Mouse (Mus musculus) NIH3T3 (cell line): Measurements from ENCODE around the gene Foxp1.

Source experiments
- DNase-seq: peaks from one replicate; pipeline ENCODE4 v3.0.0-alpha.2; 2012; ENCODE audit warnings: low read depth

Gene Foxp1

GRCm38 (mm10) chr6:99520676-99521037 is 1.9 kb downstream of the Foxp1 start:
- DNase-seq = no peak

DNA sequence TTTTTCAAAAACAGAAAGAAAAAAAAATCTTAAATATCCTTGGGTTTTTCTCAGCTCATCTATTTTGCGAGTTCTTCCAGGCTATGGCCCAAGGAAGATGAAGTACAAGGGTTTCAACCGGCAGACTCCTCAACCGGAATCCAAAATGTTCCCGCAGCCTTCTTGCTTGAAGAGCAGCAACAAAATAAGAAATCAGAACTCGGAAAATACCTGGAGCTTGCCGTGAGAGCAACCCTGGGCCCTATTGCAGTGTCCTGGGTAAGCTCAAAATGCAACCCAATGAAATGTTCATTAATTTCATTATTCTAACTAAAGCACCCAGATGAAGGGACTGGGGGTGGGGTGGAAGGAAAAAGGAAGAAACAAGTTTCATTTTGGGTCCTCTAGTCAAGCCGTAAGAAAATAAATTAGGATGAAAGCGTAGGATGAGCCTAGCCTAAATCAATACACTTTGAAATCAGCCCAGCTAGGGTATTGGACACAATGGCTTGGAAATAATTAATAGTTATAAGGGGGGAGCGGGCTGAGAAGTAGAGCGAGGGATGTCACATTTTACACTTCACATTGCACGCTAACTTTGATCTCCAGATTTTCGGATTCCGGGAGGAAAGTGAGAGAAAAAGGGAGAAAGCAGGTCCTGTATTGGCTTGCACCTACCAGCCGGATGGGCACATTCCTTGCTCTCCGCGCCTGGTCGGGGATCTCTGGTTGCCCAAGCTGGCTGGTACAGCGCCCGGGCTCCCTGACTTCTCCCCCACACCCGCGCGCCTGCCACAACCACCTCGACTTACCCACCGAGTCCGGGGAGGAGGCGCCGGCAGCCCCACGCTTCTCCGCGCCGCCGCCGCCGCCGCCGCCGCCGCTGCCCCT is 2.5 kb downstream of the Foxp1 start:
- peak; percentile 59 for DNase-seq

- DNase-seq = peak; percentile 64
These were observed 3.5 kb downstream of the Foxp1 start for GRCm38 (mm10) chr6:99519052-99519451.

DNA sequence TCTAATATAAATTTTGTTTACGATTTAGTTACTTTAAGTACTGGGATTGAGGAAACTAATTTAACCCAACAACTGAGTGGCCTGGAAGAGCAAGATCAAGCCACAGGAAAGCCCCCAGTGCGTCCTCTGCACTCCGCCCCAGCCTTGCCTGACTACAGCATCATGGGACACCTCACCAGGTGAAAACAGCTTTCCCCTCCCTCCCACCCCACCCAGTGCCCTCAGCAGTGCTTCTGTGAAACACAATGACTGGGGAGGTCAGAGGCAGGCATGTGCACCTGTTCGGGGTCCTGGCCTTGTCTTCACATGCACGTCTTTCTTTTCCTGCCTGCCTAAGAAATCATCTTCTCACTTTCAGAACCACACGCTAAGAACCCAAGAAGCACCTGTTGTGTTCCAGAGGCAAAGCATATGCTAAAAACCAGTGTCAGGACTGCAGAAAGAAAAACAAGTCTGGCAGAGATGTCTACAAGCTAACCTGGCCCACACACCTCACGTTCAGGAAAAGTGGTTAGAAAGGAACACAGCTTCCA is 6.8 kb downstream of the Foxp1 start:
- no peak for DNase-seq

DNA sequence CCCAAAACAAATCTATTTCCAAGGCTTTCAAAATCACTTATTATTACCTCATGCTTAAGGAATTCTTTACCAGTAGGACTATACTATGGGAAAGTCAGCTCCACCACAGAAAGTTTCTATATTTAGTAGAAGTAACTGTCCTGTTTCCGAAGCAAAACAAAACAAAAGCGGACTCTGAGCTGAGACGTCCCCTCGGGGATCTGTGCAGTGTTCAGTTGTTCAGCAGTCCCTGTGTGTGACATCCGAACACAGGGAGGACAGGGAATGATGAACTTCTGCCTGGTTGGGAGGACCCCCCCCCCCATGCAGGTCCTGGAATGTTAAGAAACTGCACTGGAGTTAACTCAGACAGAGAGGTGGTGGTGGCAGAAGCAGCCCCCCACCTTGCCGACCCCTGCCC is 10.7 kb downstream of the Foxp1 start:
- no peak for DNase-seq

GRCm38 (mm10) chr6:99509189-99509592 is 13.3 kb downstream of the Foxp1 start:
- DNase-seq = peak; percentile 50

DNA sequence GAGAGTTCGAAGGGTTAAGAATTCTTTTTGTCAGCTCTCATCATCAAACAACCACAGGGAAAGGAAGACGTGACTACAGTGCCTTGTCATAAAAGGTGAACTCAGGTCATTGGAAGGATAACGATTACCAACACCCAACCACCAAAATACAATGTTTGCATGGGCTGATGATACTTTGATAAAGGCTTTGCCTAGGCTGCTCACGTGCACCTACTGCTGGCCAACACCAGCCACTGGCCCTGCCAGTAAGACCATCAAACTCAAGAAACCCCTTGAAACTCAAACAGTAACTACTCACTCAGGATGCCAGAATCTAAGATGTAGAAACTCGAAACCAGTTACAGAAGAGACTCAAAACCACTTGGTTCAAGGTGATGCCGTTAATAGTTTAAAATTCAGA is 15.7 kb downstream of the Foxp1 start:
- no peak for DNase-seq

DNA sequence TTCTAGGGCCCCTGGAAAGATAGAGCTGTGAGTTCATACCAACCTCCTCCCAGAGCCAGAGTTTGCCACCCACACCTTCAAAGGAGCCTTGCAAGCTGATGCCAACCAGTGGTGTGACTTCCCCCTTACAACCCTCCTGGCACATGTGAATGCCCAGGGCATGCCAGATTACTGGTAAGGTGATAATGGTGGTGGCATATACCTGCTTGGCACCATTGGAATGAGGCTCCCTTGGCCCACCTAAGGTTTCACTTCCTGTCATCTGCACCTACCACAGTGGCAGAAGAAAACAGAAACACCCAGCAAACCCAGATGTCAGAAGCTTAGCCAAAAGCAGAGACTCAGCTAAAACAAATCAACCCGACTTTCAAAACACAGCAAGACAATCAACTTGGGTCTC is 18.8 kb downstream of the Foxp1 start:
- DNase-seq = no peak

DNA sequence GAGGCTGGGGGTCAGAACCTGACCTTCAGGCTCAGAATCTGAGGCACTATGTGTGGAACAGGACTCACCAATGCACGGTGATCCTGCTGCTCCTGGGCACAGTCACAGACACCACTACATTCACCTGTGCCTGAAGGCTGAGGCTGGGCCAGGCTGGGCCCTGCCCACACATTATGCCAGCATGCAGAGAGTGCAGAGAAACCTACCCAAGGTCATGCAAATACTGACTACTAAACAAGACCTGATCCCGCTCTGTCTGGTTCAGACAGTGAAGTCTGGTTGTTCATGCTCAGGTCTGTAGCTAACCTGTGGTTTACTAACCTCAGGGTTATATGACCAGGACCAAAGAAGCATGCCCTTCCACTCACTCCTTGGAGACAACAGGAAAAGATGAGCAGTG is 19.8 kb downstream of the Foxp1 start:
- DNase-seq = no peak

DNA sequence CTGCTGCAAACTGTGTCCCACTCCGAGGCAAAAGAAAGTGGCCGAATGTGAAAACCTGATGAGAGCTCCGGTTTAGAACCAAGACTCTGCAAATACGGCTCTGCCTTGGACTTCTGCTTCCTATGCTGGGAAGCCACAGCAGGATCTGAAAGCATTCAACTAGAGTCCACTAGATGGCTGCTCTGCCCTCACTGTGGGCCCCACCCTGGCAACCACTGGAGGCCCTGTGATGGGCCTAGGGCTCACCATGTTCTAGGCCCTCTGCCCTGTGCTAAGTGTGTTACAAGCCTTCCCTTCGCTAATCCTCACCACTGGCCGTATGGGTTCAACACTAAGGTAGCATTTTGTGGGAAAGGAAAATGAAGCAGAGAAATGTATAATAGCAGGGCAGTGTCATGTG is 20.2 kb downstream of the Foxp1 start:
- no peak for DNase-seq

DNA sequence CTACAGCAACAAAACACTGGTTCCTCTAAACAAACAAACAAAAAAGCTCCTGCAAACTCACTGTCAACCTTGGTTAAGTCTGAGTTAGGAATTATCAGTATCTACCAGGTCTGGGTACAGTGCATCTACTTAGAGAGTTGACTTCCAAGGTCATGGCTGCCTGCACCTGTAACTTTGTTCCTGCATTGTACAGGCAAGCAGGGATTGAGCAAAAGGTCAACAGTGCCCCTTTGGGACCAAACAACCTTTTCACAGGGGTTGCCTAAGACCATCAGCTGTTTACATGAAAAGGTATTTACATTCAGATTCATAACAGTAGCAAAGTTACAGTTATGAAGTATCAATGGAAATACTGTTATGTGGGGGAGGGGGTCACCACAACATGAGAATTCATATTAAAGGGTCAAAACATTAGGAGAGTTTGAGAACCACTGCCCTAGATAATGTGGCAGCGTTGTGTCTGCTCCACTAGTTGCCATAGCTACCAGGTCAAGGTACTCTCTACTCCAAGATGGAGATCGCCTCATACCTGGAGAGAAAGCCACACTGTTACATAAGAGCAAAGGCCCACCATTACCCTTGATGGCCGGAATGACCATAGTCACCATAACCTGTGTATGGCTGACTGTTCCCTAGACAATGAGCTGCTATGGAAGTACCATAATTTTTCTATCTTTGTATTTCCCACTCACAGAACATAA is 21.8 kb downstream of the Foxp1 start:
- DNase-seq = no peak

- DNase-seq = no peak
These were observed 24.4 kb downstream of the Foxp1 start for GRCm38 (mm10) chr6:99498082-99498481.

DNA sequence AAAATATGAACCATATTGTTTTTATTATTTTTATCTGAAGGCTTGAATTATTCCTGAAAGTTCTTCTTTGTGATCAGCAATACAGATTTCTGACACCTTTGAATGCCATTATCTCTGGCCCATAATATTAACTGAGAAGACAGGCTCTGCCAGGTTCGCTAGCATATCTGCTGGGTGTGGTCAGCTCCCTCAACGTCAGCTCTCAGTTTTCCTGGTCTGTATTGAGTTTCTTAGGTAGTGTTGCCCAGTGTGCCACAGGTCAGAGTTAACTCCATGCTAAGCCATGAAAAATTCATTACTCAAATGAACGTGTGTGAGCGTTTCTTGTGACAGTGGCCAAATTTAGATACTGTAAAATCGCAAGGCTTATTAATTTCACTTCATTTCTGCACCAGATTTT is 26.4 kb downstream of the Foxp1 start:
- DNase-seq = no peak

GRCm38 (mm10) chr6:99492937-99493336 is 29.6 kb downstream of the Foxp1 start:
- no peak for DNase-seq

GRCm38 (mm10) chr6:99491979-99492544 is 30.5 kb downstream of the Foxp1 start:
- no peak for DNase-seq

- DNase-seq = no peak
These were observed 31.4 kb downstream of the Foxp1 start for GRCm38 (mm10) chr6:99491146-99491545.

- DNase-seq = no peak
These were observed 32.4 kb downstream of the Foxp1 start for GRCm38 (mm10) chr6:99489900-99490648.

DNA sequence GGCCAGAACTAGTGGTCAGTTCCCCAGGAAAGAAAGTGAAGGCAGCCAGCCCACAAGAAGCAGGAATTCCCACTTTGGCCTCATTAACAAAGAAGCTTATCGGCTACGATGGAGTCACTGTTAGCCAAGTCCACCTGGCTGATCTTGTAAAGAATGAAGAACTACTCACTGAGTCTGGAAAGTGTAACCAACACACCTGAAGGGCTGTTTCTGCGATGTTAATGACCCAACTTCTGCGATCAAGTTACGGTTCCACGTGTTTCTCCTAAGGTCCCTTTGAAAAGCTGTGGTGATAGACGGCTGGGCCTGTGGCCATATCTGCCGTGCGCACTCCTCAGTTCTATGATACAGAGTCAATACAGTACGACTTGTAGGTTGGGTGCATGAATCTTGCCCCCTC is 33.1 kb downstream of the Foxp1 start:
- DNase-seq = no peak

GRCm38 (mm10) chr6:99485884-99486640 is 36.5 kb downstream of the Foxp1 start:
- peak; percentile 77 for DNase-seq

- DNase-seq = peak; percentile 91
These were observed 37.2 kb downstream of the Foxp1 start for GRCm38 (mm10) chr6:99485217-99485883.

GRCm38 (mm10) chr6:99484884-99485216 is 37.7 kb downstream of the Foxp1 start:
- DNase-seq = no peak
